Mouse (Mus musculus) frontal cortex, postnatal 14 days (tissue): ENCODE measurements around the gene Arhgef17.

Source experiments
- DNase-seq, 2 experiments: peaks; one replicate each; pipeline ENCODE4 v3.0.0; 2022; ENCODE audit warnings: low spot score in 2 of 2

The Arhgef17 gene

GRCm38 (mm10) chr7:100941169-100941568, 9.3 kb upstream of the Arhgef17 start:
- DNase-seq = no peak

GRCm38 (mm10) chr7:100938106-100938505, 6.2 kb upstream of the Arhgef17 start:
- no peak for DNase-seq

GRCm38 (mm10) chr7:100937481-100937880, 5.6 kb upstream of the Arhgef17 start:
- no peak for DNase-seq

GRCm38 (mm10) chr7:100933520-100933919, 1.6 kb upstream of the Arhgef17 start:
- DNase-seq = no peak

GRCm38 (mm10) chr7:100932481-100933007, 637 bp upstream of the Arhgef17 start:
- DNase-seq = peak; percentile 67 to 72

- DNase-seq = no peak
These were observed 486 bp downstream of the Arhgef17 start for GRCm38 (mm10) chr7:100931316-100931925.

DNA sequence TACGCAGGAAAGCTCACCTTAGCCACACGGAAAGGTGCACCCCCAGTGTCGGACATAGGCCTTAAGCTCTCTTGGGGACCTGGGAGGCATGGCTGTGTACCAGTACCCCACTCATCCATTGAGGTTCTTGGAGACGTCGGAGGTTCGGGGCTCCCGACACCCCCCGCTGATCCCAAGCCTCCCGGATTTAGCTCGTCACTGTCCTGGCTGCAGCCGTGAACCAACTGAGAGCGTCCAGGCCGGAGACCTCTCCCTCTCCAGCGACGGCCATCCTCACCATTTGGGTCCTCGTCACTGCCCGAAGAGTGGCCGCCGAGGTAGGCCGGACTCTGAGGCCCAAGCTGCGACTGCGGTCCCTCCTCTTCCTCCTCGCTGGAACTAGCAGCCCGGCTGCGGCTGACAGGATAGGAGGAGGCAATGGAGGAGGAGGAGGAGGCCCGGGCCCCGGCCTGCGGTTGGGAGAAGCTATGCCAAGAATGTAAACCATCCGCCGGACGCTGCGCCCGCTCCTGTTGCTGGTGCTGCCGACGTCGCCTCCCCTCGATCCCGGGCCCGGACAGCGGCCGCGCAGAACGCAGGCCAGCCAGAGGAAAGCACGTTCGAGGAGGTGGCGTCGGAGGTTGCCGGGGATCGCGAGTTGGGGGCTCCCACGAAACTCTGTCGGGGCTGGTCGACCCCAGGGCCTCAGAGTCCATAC, 1.1 kb downstream of the Arhgef17 start:
- no peak for DNase-seq

- DNase-seq = no peak
These were observed 2.1 kb downstream of the Arhgef17 start for GRCm38 (mm10) chr7:100929639-100930303.

DNA sequence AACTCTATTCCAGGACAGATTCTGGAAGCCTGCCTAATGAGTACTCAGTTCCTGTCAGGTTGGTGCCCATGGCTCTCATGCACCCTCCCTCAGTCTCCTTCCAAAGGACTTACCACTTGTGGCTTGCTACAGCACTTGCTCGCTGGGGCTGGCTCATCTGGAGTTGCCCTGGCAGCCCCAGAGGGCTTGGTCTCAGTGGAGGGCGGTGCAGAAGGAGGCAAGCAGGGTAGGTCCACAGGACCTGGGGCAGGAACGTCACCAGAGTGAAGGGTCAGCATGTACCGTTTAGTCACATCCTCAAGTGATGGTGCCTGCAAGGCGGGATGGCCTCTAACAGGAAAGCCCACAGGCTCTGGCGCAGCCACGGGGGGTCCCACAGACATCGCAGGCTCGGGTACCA, 3.5 kb downstream of the Arhgef17 start:
- DNase-seq = no peak

DNA sequence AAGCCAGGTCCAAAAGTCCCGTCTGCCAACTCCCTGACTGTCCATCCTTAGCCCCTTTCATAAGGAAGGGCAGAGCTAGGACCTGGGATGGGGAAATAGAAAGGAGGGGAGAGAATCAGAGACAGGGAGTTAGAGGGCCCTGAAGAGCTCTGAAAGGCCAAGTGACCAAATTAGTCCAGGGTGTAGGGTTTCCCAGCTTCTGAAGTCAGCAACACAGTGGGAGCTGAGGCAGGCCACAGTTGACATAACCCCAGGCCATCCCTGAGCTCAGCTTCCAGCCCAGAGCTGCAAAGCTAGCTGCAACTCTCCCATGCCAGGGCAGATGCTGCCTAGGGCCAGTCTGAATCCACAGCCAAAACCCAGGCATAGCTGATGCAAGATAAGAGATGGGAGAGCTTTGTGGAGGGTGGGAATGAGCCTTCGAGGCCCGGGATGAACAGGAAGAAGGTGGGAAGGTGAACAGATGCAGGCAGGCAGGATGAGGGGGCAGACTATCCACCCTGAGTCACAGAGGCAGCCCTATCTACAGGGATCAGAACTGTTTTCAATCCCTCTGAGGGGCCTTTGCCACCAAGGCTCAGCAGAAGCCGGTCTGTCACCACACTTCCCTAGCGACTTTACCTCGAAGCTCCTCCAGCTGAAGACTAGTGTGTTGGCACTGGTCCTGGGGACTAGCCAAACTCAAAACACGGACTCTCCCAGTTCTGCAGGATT, 4.5 kb downstream of the Arhgef17 start:
- no peak for DNase-seq

DNA sequence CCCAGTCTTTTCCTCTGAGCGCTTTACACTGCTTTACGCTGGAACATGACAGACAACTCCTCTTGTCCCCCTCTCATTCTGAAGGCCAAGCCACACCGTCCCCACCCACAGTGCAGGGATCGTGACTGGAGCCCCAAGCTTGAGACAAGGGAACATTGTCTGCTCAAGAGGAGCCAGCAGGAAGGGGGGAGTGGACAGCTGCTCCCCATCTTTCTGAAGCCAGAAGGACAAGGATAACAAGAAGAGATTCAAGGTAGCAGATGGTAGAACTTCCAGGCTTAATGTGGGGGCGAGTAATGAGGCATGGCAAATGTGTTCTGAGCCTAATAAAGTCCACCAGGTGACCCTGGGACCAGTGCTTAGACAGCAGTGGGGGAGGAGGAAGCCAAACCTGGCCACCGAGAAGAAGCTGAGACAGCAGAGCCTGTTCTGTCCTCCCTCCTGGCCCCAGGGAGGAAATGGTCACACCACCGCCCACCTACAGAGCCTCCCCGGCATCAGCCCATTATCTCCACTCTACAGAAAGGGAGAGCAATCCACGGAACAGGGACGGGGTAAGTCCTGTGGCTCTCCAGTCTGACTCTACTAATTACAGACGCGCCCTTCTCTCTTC, 5.5 kb downstream of the Arhgef17 start:
- DNase-seq = no peak

DNA sequence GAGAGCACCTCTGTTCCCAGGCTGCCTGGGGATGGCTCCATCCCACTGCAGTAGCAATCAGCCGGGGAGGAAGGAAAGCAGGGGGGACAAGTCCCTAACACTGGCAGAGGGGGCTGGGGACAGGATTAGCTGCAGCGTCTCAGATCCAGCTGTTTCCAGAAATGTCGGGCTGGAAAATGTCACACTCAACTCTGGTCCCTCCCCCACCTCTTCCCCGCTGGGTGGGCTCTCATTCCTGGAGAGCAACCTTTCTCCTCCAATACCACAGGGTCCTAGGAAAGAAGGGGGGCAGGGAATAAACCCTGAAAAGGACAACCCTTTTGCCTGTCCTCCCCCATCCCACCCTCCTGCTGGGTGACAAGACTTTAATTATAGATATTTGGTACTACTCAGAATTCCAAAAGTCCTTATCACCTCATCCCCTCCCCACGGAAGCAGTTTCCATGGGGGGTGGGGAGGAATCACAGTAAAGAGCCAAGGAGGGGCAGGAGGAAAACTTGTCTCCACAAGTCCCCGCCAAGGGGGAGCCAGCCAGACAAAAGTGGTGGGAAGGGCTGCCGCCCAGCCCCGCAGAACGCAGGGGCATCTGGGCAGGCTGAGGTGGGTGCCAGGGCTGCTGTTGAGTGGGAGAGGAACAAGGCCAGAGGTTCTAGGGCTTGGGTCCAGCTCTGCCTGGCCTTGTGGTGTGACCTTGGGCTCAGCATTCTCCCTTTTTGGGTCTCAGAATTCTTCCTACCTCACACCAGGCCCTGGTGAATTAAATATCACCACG, 7.0 kb downstream of the Arhgef17 start:
- no peak for DNase-seq

DNA sequence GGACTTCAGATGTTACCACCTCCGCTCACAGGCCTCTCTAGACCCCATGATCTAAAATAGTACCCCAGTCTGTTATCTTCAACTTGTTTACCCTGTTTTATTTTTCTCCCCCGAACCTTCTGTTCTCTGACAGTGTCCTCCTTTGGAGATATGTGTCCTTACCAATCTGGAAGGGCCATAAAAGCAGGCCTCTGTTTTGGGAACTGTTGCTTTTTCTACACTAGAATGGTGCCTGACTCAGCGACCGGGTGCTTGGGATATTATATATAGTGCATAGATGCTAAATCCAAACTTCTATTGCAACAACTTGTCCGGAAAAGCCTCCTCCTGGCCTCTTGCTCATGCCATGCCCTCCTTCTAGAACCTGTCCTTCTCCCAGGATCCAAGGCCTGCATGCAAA, 7.7 kb downstream of the Arhgef17 start:
- no peak for DNase-seq

DNA sequence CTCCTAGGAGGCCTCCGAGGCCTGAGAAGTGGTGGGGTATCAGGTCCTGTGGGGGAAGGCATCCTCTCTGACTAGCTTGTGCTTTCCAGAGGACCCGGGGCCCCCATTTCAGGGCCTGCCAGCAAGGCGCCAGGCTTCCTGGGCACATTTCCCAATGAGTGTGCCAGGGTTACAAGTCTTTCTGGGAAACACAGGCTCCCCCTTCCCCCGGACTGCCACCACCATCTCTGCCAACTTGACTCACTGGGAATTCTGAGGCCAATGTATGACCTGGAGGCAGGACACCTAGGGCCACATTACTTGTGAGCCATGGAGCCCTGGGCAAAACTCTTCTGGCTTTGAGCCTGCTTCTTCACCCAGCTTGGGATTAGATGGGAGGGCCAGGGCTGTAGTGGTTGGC, 9.0 kb downstream of the Arhgef17 start:
- DNase-seq = no peak

- DNase-seq = no peak
These were observed 10.6 kb downstream of the Arhgef17 start for GRCm38 (mm10) chr7:100921289-100921688.

- no peak for DNase-seq
These were observed 12.1 kb downstream of the Arhgef17 start for GRCm38 (mm10) chr7:100919809-100920107.

- DNase-seq = no peak
These were observed 12.7 kb downstream of the Arhgef17 start for GRCm38 (mm10) chr7:100919006-100919808.

- no peak for DNase-seq
These were observed 13.7 kb downstream of the Arhgef17 start for GRCm38 (mm10) chr7:100918176-100918575.

- no peak for DNase-seq
These were observed 14.2 kb downstream of the Arhgef17 start for GRCm38 (mm10) chr7:100917751-100918150.

- no peak for DNase-seq
These were observed 15.4 kb downstream of the Arhgef17 start for GRCm38 (mm10) chr7:100916526-100916925.
